Mouse (Mus musculus): ENCODE measurements around the gene Csrp1. TPM values are rescaled to one million over a fixed set of nuclear protein-coding genes. Genes with fewer than 3 reads are reported as not detected.

Csrp1 gene
- polyA plus RNA-seq, 1 experiment from 2014 or later, result 28.0 TPM

DNA sequence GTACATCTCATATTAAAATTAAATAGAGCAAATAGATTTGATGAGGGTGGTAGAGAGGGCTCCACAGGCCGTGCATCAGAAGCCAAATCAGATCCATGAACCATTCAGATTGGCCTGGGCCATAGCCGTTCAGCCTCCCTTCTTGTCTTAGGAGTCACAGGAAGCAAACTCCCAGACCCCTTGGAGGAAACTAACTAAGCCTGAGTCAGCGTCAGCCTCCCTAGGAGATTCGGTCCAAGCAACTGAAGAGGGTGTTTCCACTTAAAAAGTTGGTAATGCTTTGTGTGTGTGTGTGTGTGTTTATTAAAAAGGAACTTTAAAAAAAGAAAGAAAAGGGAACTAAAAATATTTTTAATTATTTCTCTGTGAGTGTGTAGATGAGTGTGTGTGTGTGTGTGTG, 35.0 kb upstream of the Csrp1 start:
- Histone ChIP-seq H3K4me3 (no peak overlapping the region), H3K27ac (replicated peaks) (no peak overlapping the region), H3K9ac (no peak overlapping the region), H3K36me3 (no peaks in the 10 kb centered on the region), H3K4me2 (no peak overlapping the region), H3K9me3 (no peaks in the 10 kb centered on the region), H3K27me3 (peaks cover 27% of the 10 kb centered on the region), H3K4me1 (replicated peaks) (peaks cover 43% of the 10 kb centered on the region)
- ATAC-seq (ENCODE audit: low read depth), result no peak
- WGBS, result 57% methylated on average over 4 of the region's 4 CpGs

DNA sequence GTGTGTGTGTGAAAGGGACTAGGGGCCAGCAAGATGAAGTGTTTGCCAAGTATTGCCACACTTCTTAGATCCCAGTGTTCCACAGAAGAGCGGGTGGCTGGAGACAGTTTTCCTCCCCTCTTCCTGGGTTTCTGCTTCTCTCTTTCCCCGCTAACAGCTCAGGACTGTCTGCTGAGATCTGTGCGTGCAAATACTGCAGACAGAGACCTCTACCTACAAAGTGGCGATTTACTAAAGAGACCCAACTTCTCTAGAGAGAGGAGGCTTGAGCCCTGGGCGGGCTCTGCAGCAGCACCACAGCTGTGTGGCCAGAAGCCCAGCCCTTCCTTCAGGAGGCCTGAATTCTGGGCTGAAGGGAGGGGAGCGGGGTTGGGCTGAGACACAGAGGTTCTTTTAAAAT, 34.5 kb upstream of the Csrp1 start:
- Histone ChIP-seq H3K4me3 (no peak overlapping the region), H3K36me3 (no peaks in the 10 kb centered on the region), H3K27me3 (peaks cover 30% of the 10 kb centered on the region), H3K9ac (no peak overlapping the region), H3K4me1 (replicated peaks) (peaks cover 43% of the 10 kb centered on the region), H3K9me3 (no peaks in the 10 kb centered on the region), H3K4me2 (peak overlapping the region; percentile 95; the same call in 1 of the 2 replicates), H3K27ac (replicated peaks) (no peak overlapping the region)
- ATAC-seq (ENCODE audit: low read depth), result no peak
- 59% methylated on average over 6 of the region's 6 CpGs for WGBS

DNA sequence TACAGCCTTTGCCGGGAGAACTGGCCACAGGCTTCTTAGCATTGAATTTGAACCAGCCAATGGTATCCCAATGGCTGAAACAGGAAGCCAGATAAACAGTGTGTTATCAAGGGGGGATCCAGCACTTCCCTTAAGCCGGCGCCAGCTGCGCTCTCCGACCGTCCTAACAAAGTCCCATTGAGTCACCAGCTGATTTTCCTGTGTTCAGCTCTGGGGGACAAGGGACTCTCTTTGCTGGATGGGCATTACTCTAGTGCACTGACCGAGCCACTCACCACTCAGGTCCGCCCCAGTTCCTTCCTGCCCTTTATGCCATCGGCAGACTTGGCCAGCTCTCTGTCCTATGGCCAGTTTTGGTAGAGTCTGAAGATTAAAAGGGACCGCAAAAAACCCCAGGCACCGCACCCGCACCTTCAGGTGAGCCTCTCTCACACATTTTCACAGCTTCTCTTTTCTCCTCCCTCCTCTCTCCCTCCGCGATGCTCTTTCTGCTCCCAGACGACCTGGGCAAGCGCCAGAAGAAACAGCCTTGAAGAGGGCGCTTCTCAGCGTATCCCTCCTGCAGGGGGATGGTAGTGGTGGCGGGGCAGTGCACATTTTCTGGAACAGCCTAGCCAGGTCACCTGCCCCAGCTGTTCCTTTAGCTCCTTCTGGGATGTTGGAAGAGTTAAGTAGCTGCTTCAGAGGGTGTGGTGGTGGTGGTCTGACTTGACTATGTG, 32.9 kb upstream of the Csrp1 start:
- peak overlapping the region; percentile 71 for H3K4me3 ChIP-seq
- 1% methylated on average over 19 of the region's 19 CpGs for WGBS
- peak overlapping the region; percentile 85 for H3K27ac ChIP-seq (replicated peaks)
- no peaks in the 10 kb centered on the region for H3K36me3 ChIP-seq
- peaks cover 37% of the 10 kb centered on the region for H3K27me3 ChIP-seq
- peak; percentile 29; the same call in 1 of the 2 replicates for ATAC-seq (ENCODE audit: low read depth)
- H3K4me2 ChIP-seq, result peak overlapping the region; percentile 95
- H3K4me1 ChIP-seq (replicated peaks), result peaks cover 34% of the 10 kb centered on the region
- H3K9ac ChIP-seq, result peak overlapping the region; percentile 81
- no peaks in the 10 kb centered on the region for H3K9me3 ChIP-seq

DNA sequence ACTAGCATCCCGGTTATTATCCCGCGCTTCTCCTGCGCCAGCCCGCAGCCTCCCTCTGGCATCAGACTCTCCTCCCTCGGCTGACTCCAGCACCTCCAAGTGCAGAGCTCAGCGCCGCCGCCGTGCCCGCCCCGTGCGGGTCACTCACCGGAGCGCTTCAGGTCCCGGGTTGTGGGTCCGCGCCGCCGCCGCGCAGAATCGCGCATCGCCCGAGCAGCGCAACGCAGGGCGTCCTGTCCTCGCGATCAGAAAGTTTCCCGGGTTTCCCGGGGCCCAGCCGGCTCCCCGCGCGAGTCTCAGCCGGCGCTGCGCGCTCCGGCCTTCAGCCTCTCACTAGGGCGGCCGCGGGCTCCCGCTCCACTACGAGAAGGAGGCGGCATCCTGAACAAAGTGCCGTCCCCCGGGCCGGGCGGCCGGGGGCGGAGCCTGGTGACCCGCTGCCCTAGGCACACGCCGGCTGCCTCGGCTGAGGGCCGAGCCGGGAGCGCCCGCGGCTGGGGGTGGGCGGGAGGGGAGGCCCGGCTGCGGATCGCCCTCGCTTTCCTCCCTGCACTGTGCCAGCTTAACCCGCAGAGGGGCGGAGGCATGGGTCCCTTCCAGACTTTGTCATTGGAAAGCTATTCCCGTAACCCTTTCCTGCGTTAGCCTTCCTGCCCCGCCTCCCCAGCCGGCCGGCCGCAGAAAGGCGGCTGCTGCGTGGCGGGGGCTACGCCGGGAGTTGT, 31.9 kb upstream of the Csrp1 start:
- Histone ChIP-seq H3K4me1 (replicated peaks) (peaks cover 34% of the 10 kb centered on the region), H3K27ac (replicated peaks) (peak overlapping the region; percentile 85), H3K4me2 (peak overlapping the region; percentile 95), H3K9me3 (no peaks in the 10 kb centered on the region), H3K36me3 (no peaks in the 10 kb centered on the region), H3K4me3 (peak overlapping the region; percentile 71), H3K9ac (peak overlapping the region; percentile 81), H3K27me3 (peaks cover 37% of the 10 kb centered on the region)
- peak; percentile 88 for ATAC-seq (ENCODE audit: low read depth)
- under 1% methylated on average over 80 of the region's 81 CpGs for WGBS

DNA sequence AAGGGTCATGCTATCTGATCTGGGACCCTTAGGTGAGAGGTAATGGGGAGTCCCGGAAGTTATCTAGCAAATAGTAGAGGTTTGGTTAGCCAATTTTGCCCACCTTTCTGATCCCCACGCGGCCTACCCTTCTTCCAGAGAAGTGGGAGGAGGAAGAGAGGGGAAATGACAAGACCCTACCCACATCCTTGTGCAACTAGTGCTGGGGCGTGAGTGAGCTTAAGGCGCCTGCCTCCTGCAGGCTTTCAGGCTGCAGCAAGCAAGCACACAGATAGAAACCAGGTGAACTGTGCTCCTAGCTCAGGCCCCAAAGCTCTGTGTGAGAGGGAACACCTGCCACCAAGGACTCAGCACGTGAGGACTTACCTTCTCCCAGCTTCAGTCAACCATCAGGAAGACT, 31.2 kb upstream of the Csrp1 start:
- Histone ChIP-seq H3K9me3 (no peaks in the 10 kb centered on the region), H3K9ac (peak overlapping the region; percentile 81; the same call in 1 of the 2 replicates), H3K27ac (replicated peaks) (peak overlapping the region; percentile 85; the same call in 1 of the 2 replicates), H3K4me3 (peak overlapping the region; percentile 71), H3K4me1 (replicated peaks) (peaks cover 34% of the 10 kb centered on the region), H3K4me2 (peak overlapping the region; percentile 95), H3K27me3 (peaks cover 37% of the 10 kb centered on the region), H3K36me3 (no peaks in the 10 kb centered on the region)
- WGBS, result 19% methylated on average over 6 of the region's 6 CpGs
- ATAC-seq (ENCODE audit: low read depth), result 0 out of 2 replicates have a peak, but pooled peaks have one; percentile 12

DNA sequence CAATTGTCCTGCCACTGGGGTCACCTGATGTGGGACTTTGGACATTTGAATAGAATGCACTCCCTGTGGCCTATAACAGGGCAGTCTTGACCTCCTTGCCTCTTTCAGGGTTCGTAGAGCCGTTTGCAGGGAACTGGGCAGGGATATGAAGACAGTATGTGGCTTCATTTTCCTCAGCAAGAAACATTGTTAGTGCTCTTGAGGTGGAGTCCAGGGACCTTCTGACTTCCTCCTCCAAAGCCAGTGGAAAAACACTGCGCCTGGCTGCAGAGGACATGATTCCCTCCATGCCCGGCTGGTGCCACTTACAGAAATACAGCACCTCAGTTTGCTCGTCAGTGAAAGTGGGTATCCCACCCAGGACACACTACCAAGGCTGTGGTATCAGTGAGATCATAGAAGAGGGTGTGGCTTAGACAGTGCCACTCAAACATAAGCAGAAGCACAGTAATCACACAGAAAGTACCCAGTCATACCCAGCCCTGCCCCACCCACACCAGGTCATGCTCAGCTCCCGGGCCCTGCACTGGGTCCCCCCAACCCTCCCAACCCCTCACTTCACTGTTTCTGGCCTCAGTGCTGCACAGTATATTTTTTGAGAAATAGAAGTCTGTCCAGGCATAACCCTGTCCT, 29.0 kb upstream of the Csrp1 start:
- Histone ChIP-seq H3K9ac (no peak overlapping the region), H3K27me3 (peaks cover 31% of the 10 kb centered on the region), H3K4me3 (no peak overlapping the region), H3K9me3 (no peaks in the 10 kb centered on the region), H3K4me1 (replicated peaks) (peaks cover 28% of the 10 kb centered on the region), H3K36me3 (no peaks in the 10 kb centered on the region), H3K27ac (replicated peaks) (no peak overlapping the region), H3K4me2 (no peak overlapping the region)
- WGBS, result 85% methylated on average over 6 of the region's 6 CpGs
- no peak for ATAC-seq (ENCODE audit: low read depth)

DNA sequence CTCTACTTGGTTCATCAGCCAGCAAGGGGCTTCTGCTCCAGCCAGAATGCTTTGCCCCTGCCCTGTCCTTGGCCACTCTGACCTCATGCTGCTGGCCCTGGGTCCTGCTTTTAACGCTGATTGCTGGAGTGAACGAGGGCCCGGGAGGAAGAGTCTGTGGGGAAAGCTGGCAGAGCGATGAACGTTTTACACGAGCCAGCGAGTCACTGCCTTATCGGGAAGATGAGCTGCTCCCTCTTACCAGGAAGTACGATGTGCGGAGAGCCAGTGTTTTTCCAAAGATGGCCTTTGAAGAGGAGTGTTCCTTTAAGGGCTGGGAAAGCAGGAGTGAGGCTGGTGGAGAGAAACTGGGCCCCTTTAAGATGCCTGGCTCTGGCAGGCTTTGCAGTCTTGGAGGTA, 28.4 kb upstream of the Csrp1 start:
- 54% methylated on average over 10 of the region's 10 CpGs for WGBS
- peaks cover 23% of the 10 kb centered on the region for H3K4me1 ChIP-seq (replicated peaks)
- H3K9ac ChIP-seq, result no peak overlapping the region
- no peaks in the 10 kb centered on the region for H3K36me3 ChIP-seq
- H3K4me3 ChIP-seq, result no peak overlapping the region
- no peak for ATAC-seq (ENCODE audit: low read depth)
- H3K27ac ChIP-seq (replicated peaks), result no peak overlapping the region
- no peaks in the 10 kb centered on the region for H3K9me3 ChIP-seq
- no peak overlapping the region for H3K4me2 ChIP-seq
- peaks cover 27% of the 10 kb centered on the region for H3K27me3 ChIP-seq

DNA sequence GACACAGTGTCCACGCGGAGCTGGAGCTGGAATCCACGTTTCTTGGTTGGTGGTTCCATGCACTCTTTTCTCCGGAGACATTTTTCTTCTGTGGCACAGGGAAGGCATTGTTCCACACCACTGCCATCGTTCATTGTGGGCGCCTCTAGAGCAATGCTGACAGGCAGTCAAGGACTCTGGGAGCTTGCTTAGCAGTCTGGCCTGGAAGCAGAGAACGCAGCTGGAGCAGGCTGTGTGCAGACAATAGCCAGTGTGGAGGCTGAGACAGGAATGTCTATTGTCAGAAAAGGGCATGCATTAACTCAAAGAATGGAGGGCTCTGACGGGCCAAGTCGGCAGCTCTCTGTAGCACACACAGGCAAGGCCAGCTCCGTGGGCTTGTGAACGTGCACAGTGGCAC, 25.7 kb upstream of the Csrp1 start:
- no peak overlapping the region for H3K4me3 ChIP-seq
- H3K27me3 ChIP-seq, result peaks cover 29% of the 10 kb centered on the region
- H3K9me3 ChIP-seq, result no peaks in the 10 kb centered on the region
- WGBS, result 48% methylated on average over 11 of the region's 11 CpGs
- ATAC-seq (ENCODE audit: low read depth), result no peak
- peaks cover 17% of the 10 kb centered on the region for H3K4me1 ChIP-seq (replicated peaks)
- H3K9ac ChIP-seq, result no peak overlapping the region
- no peak overlapping the region for H3K4me2 ChIP-seq
- no peak overlapping the region for H3K27ac ChIP-seq (replicated peaks)
- no peaks in the 10 kb centered on the region for H3K36me3 ChIP-seq

DNA sequence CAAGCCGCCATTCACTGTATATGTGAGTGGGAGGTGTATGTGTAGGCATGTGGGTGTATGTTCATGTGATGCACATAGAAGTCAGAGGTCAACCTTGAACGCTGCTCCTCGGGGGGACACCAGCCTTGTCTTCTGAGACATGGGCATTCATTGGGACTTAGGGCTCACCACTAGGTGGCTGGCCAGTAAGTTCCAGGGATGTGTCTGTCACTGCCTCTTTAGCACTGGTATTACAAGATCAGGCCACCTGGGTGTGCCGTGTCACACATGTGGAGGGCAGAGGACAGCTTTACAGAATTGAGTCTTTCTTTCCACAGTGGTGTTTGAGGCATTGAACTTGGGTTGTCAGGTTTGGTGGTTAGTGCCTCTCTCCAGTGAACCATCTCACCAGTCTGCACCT, 22.4 kb upstream of the Csrp1 start:
- H3K9me3 ChIP-seq, result no peaks in the 10 kb centered on the region
- H3K36me3 ChIP-seq, result no peaks in the 10 kb centered on the region
- H3K9ac ChIP-seq, result no peak overlapping the region
- no peak overlapping the region for H3K27ac ChIP-seq (replicated peaks)
- no peak for ATAC-seq (ENCODE audit: low read depth)
- H3K4me3 ChIP-seq, result no peak overlapping the region
- no peak overlapping the region for H3K4me2 ChIP-seq
- H3K4me1 ChIP-seq (replicated peaks), result peaks cover 23% of the 10 kb centered on the region
- H3K27me3 ChIP-seq, result peaks cover 19% of the 10 kb centered on the region
- 78% methylated on average over 4 of the region's 4 CpGs for WGBS

DNA sequence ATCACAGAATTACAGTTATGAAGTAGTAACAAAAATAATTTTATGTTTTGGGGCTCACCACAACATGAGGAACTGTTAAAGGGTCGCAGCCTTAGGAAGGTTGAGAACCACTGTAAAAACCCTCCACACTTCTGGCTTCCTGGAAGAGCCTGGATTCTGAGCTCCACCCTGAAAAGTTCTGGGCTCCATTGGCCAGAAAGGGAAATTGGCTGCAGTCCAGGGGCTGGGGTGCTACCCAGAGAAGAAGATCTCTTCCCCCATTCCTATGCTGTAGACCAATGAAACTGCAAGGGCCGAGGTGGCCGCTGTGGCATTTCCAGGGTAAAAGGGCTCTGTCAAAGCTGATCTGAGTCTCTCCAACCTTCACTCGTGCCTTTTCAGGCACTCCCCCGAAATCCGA, 21.8 kb upstream of the Csrp1 start:
- WGBS, result 37% methylated on average over 6 of the region's 6 CpGs
- H3K36me3 ChIP-seq, result no peaks in the 10 kb centered on the region
- H3K27ac ChIP-seq (replicated peaks), result peak overlapping the region; percentile 68; the same call in 1 of the 2 replicates
- H3K27me3 ChIP-seq, result peaks cover 19% of the 10 kb centered on the region
- H3K9ac ChIP-seq, result no peak overlapping the region
- H3K9me3 ChIP-seq, result no peaks in the 10 kb centered on the region
- no peak overlapping the region for H3K4me3 ChIP-seq
- H3K4me2 ChIP-seq, result peak overlapping the region; percentile 60; the same call in 1 of the 2 replicates
- H3K4me1 ChIP-seq (replicated peaks), result peaks cover 23% of the 10 kb centered on the region
- no peak for ATAC-seq (ENCODE audit: low read depth)

DNA sequence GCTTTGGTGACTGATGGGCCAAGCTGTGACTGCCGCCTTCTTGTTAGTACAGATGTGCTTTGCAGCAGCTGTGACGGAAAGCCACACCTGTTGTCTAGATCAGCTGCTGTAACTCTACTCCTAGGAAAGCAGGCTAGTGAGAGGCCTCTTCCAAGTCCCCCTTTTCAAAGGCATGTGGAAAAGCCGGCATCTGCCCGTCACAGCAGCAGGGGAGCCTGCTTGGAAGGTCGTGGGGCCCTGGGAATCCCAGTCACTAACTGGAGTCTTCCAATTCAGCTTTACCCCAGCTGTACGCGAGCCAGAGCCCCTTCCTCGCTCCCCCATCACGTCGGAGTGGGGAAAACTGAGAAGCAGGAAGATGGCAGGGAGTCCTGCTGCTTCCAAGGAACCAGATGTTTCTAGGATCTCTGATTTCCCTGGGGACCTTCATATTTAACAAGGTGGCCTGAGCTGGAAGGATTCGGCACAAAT, 21.4 kb upstream of the Csrp1 start:
- Histone ChIP-seq H3K4me2 (peak overlapping the region; percentile 60), H3K27ac (replicated peaks) (peak overlapping the region; percentile 68), H3K4me3 (peak overlapping the region; percentile 34), H3K27me3 (peaks cover 19% of the 10 kb centered on the region), H3K4me1 (replicated peaks) (peaks cover 23% of the 10 kb centered on the region), H3K36me3 (no peaks in the 10 kb centered on the region), H3K9me3 (no peaks in the 10 kb centered on the region), H3K9ac (peak overlapping the region; percentile 52)
- WGBS, result 5% methylated on average over 11 of the region's 11 CpGs
- no peak for ATAC-seq (ENCODE audit: low read depth)
